Mouse (Mus musculus) T-cell, adult 2 months (primary cell): ENCODE measurements around the gene Ralgps2.

Experiments used
- DNase-seq: peaks from one replicate; pipeline ENCODE4 v3.0.0; 2022; ENCODE audit warnings: low spot score

Ralgps2 gene

DNA sequence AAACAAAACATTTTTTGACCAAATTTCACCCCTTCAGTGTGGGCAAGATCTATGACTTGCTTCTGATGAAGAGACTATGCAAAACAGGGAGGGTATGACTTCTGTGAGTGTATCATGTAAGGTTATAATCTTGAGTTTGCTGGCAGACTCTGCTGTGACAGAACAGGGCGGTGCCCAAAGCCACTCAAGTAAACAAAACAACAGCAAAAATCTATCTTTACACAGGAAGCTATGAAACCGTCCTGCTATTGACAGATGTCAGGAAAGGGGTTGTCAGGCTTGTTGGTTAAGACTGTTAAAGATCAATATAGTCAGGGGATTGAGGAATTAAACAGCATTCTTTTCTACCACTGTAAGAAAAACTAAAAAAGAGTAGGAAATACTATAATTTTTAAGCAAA is 33.8 kb downstream of the Ralgps2 start:
- DNase-seq, result no peak

DNA sequence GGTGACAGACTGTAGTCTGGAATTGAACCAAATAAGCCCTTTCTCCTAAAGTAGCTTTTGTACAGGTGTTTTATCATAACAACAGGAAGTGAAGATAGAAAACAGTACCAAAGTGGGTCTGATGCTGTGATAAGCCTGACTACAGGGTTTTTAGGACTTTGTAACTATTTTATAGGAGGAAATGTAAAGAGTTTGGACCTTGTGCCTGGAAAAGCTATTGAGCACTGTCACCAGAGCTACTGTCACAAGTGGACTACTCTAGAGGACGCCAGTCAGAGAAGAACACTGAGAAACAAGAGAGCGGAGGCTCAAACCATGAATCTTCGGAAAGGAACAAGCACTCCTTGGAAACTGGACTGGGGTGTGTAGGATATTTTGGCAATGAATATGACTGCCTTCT is 35.5 kb downstream of the Ralgps2 start:
- no peak for DNase-seq

GRCm38 (mm10) chr1:156901689-156902088 is 37.7 kb downstream of the Ralgps2 start:
- peak; percentile 16 for DNase-seq

- DNase-seq, result no peak
These were observed 47.9 kb downstream of the Ralgps2 start for GRCm38 (mm10) chr1:156891561-156891960.

DNA sequence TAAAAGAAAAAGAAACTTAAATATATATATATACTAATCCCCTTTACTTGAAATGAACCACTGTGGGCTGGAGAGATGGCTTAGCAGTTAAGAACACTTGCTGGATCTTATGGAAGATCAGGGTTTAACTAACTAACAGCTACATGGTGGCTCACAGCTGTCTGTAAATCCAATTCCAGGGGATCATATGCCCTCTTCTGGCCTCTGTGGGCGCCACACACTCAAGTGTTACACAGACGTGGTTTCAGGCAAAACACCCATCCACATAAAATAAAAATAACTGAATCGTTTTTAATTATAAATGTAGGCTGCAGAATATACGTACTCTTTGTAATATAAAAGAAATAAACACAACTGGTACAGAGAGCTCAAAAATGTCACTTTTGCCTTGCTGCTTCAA is 50.6 kb downstream of the Ralgps2 start:
- no peak for DNase-seq

DNA sequence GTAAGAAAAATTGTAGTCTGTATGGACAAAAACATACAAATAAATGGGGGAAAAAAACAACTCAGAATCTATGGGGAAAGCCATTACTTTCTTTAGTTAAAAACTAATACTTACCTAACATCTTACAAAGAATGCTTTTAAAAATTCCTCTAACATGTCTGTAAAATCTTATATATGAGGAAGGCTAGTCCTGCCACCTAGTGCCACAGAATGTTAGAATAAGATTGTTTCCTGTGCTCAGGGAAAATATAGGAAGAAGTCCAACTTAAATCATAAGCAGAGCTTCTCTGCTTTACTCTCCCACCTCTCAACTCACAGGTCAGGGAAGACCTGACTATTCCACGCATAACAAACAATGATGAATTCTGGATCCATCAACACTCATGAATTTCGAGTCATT is 53.5 kb downstream of the Ralgps2 start:
- DNase-seq, result no peak

- no peak for DNase-seq
These were observed 54.6 kb downstream of the Ralgps2 start for GRCm38 (mm10) chr1:156884782-156885181.

DNA sequence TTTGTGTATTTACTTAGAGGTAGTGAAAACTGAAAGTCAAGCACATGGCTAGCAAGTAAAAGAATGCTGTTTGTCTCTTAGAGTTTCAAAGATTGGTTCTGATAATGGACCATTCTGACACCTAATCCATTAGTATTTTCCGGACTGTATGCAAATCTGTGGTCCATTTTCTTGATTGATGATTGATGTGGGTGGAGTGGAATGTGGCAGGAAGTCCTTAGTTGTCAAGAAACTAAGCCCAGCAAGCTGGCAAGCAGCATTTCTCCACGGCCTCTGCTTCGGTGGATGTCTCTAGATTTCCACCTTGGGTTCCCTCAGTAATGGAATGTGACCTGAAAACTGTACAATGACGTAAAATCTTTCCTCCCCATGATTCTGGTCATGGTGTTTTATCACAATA is 68.8 kb downstream of the Ralgps2 start:
- no peak for DNase-seq

DNA sequence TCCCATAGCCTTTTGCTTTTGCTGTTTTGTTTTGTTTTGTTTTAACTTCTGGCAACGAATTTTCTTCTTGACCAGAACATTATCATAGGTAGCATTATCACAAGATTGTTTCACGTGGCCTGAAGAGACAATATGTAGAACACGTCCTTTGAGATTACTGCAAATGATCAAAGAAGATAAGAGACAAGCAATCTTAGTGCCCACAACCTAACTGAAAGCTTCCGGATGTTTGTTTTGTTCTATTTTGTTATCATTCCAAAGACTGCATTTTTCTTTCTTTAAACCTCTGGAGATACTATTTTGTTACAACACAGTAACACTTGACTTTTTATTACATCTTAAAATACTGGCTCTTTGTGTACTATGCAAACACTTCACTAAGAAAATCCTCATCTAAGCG is 69.4 kb downstream of the Ralgps2 start:
- no peak for DNase-seq

GRCm38 (mm10) chr1:156864240-156864639 is 75.2 kb downstream of the Ralgps2 start:
- DNase-seq, result no peak

DNA sequence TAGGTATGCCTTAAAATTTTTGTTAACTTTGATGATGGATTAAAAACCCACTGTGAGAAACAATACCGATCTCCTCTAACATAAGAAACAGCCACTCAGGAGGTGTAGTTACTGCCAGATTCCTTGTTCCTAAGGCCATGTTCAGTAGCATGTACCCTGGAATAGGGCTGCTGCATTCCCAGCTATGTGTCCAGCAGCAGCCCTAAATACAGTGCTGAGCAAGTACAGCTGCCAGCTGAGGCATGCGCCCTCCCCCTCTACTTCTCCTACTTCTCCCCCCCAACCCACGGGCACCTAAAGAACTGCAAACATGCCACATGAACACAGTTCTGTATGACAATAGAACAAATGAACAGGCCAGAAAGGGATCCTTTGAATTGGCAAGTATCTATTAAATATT is 75.7 kb downstream of the Ralgps2 start:
- no peak for DNase-seq

GRCm38 (mm10) chr1:156861475-156862043 is 77.9 kb downstream of the Ralgps2 start:
- DNase-seq, result no peak

DNA sequence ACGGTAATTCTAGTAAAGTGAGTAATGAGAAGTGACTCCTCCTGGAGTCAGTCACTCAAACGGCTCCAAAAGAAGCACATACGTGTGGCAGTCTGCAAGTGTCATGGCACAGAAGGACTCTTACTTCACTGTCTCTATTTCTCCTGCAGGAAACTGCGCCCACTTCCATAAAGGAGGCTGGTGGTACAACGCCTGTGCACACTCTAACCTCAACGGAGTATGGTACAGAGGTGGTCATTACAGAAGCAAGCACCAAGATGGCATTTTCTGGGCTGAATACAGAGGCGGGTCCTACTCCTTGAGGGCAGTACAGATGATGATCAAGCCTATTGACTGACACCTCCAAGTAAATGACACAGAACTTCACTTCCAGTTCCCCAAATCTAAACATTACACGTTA is 79.2 kb downstream of the Ralgps2 start:
- no peak for DNase-seq

GRCm38 (mm10) chr1:156859711-156860250 is 79.6 kb downstream of the Ralgps2 start:
- no peak for DNase-seq

GRCm38 (mm10) chr1:156859156-156859555 is 80.3 kb downstream of the Ralgps2 start:
- DNase-seq, result no peak

DNA sequence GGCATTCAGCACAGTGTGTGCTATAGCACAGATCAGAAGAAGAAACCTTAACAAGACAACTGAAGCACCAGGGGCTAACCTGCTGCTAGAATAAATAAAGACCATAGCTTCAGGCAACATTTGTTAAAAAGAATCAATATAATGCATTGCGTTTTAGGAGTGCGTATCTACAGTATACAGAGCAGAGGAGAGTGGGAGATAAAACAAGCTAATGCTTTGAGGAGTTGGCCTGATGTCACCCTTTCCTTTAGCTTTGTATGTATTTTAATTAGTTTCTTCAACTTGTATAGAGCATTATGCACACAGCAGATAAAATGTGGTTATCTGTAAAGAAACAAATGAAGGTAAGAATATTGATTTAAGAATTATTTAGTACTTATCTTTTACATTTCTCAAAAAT is 82.8 kb downstream of the Ralgps2 start:
- DNase-seq, result no peak

- no peak for DNase-seq
These were observed 84.9 kb downstream of the Ralgps2 start for GRCm38 (mm10) chr1:156854558-156854957.

DNA sequence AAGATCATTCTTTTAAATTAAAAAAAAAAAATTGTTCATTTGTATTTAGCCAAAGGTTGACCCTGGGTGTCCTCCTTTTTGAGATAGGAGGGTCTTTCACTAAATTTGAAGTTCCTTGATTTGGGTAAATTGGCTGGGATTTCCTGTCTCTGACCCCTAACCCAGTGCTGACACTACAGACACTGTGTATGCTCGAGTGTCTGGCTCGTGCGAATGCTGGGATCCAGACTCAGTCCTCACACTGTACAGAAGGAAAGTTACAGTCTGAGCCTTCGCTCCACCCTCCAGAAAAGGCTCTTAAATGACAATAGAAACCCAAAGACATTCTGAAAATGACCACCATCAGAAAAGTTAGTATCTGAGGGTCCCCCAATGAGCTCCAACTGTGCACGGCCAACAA is 86.6 kb downstream of the Ralgps2 start:
- DNase-seq, result no peak

GRCm38 (mm10) chr1:156852409-156852808 is 87.0 kb downstream of the Ralgps2 start:
- no peak for DNase-seq

- DNase-seq, result no peak
These were observed 92.3 kb downstream of the Ralgps2 start for GRCm38 (mm10) chr1:156847098-156847497.

DNA sequence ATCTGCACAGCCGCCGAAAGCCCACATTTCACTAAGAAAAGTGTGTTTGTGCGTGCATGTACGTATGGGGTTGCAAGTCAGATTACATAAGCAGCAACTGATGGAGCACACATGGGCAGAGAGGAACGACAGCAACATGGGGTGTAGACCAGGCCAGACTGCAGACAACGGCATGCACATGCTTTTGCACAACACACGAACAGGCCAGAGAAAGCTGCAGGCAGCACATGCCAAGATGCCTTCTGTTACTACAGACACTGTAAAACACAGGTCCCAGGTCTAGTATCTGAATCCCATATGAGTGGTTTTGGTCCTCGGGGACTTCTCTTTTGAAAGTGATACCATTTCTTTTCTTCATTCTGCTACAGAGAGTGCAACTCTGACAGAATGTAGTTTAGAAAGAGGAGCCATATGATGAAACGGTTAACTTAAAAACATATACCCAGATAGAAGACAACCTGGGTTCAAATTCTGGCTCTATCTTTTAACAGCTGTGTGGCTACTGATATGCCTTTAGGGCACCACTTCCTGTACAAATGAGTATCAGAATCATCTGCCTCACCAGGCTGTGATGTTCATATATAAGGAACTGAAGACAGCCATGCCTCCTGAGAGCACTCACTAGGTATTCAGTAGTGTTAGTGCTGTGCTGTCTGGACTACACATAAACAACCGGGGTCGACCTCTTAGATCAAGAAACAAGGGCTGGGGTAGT is 97.6 kb downstream of the Ralgps2 start:
- no peak for DNase-seq

GRCm38 (mm10) chr1:156838695-156839094 is 100.7 kb downstream of the Ralgps2 start:
- DNase-seq, result no peak

- DNase-seq, result no peak
These were observed 101.2 kb downstream of the Ralgps2 start, which contains the start of gene Angptl1 for GRCm38 (mm10) chr1:156838177-156838576. Angptl1 (plus strand) TSS chr1:156838562.

DNA sequence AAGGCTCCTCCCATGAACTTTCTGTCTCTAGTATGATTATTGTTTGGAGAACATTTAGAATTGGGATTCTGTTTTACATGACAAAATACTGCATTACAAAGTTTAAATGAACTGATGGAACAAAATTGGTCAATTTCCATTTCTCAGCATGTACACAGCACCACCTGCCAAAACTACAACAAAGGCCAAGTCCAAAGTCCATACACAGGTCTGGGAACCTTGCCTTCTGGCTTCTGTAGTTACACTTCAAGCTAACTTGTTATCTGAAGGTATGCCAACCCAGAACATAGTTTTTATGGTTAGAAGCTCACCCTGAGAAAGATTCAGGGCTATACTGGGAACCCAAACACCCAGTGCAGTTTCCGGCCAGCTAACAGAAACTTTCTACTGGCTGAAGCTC is 120.2 kb downstream of the Ralgps2 start:
- DNase-seq, result no peak
